Mouse (Mus musculus) lung, embryonic 15.5 days (tissue): ENCODE measurements around the gene Tmem258. TPM values are rescaled to one million over a fixed set of nuclear protein-coding genes. Genes with fewer than 3 reads are reported as not detected.

ENCODE experiments used
- ATAC-seq: fragments of 200-750 bp; cut with Nextera tagmentation; 2 replicates; pipeline ENCODE4 v1.8.0; 2017; ENCODE audit warnings: moderate number of reproducible peaks, borderline replicate concordance; ENCODE audit not compliant: low FRiP score, low TSS enrichment; ENCODE audit errors: extremely low read depth
- H3K27ac ChIP-seq: fragments of 300-500 bp; sonication (generic); 2 replicates; pipeline ENCODE4 v1.5.1; 2015; ENCODE audit warnings: moderate library complexity, mild to moderate bottlenecking, inconsistent platforms
- H3K27me3 ChIP-seq: fragments of 300-500 bp; sonication (generic); 2 replicates; pipeline ENCODE4 v1.6.1; 2015; ENCODE audit warnings: inconsistent platforms
- H3K36me3 ChIP-seq: fragments of 300-500 bp; sonication (generic); 2 replicates; pipeline ENCODE4 v1.6.1; 2015; ENCODE audit warnings: inconsistent platforms
- H3K4me1 ChIP-seq: fragments of 300-500 bp; sonication (generic); 2 replicates; pipeline ENCODE4 v1.6.1; 2015; ENCODE audit warnings: inconsistent platforms
- H3K4me2 ChIP-seq: fragments of 300-500 bp; sonication (generic); 2 replicates; pipeline ENCODE4 v1.6.1; 2015; ENCODE audit warnings: inconsistent platforms, mild to moderate bottlenecking, moderate library complexity
- H3K4me3 ChIP-seq: fragments of 300-500 bp; sonication (generic); 2 replicates; pipeline ENCODE4 v1.5.1; 2015; ENCODE audit warnings: mild to moderate bottlenecking, inconsistent platforms
- H3K9ac ChIP-seq: fragments of 300-500 bp; sonication (generic); 2 replicates; pipeline ENCODE4 v1.6.1; 2015; ENCODE audit warnings: inconsistent platforms
- H3K9me3 ChIP-seq: fragments of 300-500 bp; sonication (generic); 2 replicates; pipeline ENCODE4 v1.6.1; 2016; ENCODE audit warnings: inconsistent platforms
- WGBS: fragments of 180-500 bp; shearing (Covaris S2); methylation state at CpG from one replicate; pipeline ENCODE4 v1.1.7; 2015; 5-methylcytosine and 5-hydroxymethylcytosine counted together
- polyA plus RNA-seq: library from polyadenylated mRNA; unstranded; fragments of >200 nt; fragmentation: Nextera tagmentation; extraction: Ambion mirVana; gene quantifications from 2 replicates; pipeline ENCODE4 v1.2.1, GENCODE M21; 2015

Tmem258 gene
- polyA plus RNA-seq, 1 experiment from 2014 or later: 440 TPM

- 92% methylated on average over 8 of the region's 8 CpGs for WGBS
Observed at GRCm38 (mm10) chr19:10186569-10186968, 17.2 kb upstream of the Tmem258 start.

GRCm38 (mm10) chr19:10188281-10188811 is 15.5 kb upstream of the Tmem258 start:
- H3K36me3 ChIP-seq: peaks cover 79% of the 10 kb centered on the region
- H3K9me3 ChIP-seq: no peaks in the 10 kb centered on the region
- H3K9ac ChIP-seq: no peak overlapping the region
- H3K27me3 ChIP-seq: no peaks in the 10 kb centered on the region
- no peak overlapping the region for H3K4me3 ChIP-seq
- 87% methylated on average over 10 of the region's 10 CpGs for WGBS
- no peak overlapping the region for H3K27ac ChIP-seq
- peaks cover 13% of the 10 kb centered on the region for H3K4me1 ChIP-seq
- H3K4me2 ChIP-seq: no peak overlapping the region
- no peak for ATAC-seq

More at GRCm38 (mm10) chr19:10186569-10186968, 17.2 kb upstream of the Tmem258 start:
- Histone ChIP-seq H3K4me1 (peaks cover 19% of the 10 kb centered on the region), H3K27ac (no peak overlapping the region), H3K27me3 (no peaks in the 10 kb centered on the region), H3K4me2 (no peak overlapping the region), H3K9me3 (no peaks in the 10 kb centered on the region), H3K9ac (no peak overlapping the region), H3K36me3 (peaks cover 62% of the 10 kb centered on the region), H3K4me3 (no peak overlapping the region)
- ATAC-seq: no peak

- no peak overlapping the region for H3K4me2 ChIP-seq
- no peaks in the 10 kb centered on the region for H3K9me3 ChIP-seq
- no peak for ATAC-seq
- no peak overlapping the region for H3K4me3 ChIP-seq
- H3K36me3 ChIP-seq: peaks cover 85% of the 10 kb centered on the region
- no peak overlapping the region for H3K27ac ChIP-seq
- no peak overlapping the region for H3K9ac ChIP-seq
- WGBS: 95% methylated on average over 6 of the region's 6 CpGs
- H3K27me3 ChIP-seq: no peaks in the 10 kb centered on the region
- peaks cover 11% of the 10 kb centered on the region for H3K4me1 ChIP-seq
Observed at GRCm38 (mm10) chr19:10189022-10189421, 14.8 kb upstream of the Tmem258 start.

- no peak for ATAC-seq
- Histone ChIP-seq H3K27me3 (no peaks in the 10 kb centered on the region), H3K27ac (no peak overlapping the region), H3K4me1 (peaks cover 2% of the 10 kb centered on the region; the same call in 1 of the 2 replicates), H3K4me2 (no peak overlapping the region), H3K9ac (no peak overlapping the region), H3K9me3 (no peaks in the 10 kb centered on the region), H3K4me3 (no peak overlapping the region), H3K36me3 (peaks cover 94% of the 10 kb centered on the region)
- WGBS: 91% methylated on average over 8 of the region's 8 CpGs
Observed at GRCm38 (mm10) chr19:10189940-10190339, 13.9 kb upstream of the Tmem258 start.

GRCm38 (mm10) chr19:10190796-10191195 is 13.0 kb upstream of the Tmem258 start:
- Histone ChIP-seq H3K9me3 (no peaks in the 10 kb centered on the region), H3K4me3 (no peak overlapping the region), H3K36me3 (peaks cover 95% of the 10 kb centered on the region), H3K9ac (no peak overlapping the region), H3K27ac (no peak overlapping the region), H3K4me2 (no peak overlapping the region), H3K27me3 (no peaks in the 10 kb centered on the region), H3K4me1 (no peaks in the 10 kb centered on the region)
- WGBS: 28% methylated on average over 2 of the region's 2 CpGs
- no peak; the same call in 1 of the 2 replicates for ATAC-seq

- H3K27me3 ChIP-seq: no peaks in the 10 kb centered on the region
- no peaks in the 10 kb centered on the region for H3K4me1 ChIP-seq
- H3K36me3 ChIP-seq: peaks cover 95% of the 10 kb centered on the region
- WGBS: 54% methylated on average over 7 of the region's 7 CpGs
- H3K4me2 ChIP-seq: no peak overlapping the region
- H3K9ac ChIP-seq: no peak overlapping the region
- no peaks in the 10 kb centered on the region for H3K9me3 ChIP-seq
- no peak for ATAC-seq
- no peak overlapping the region for H3K4me3 ChIP-seq
- no peak overlapping the region for H3K27ac ChIP-seq
Observed at GRCm38 (mm10) chr19:10191326-10191725, 12.5 kb upstream of the Tmem258 start.

- H3K36me3 ChIP-seq: peaks cover 79% of the 10 kb centered on the region
- no peaks in the 10 kb centered on the region for H3K27me3 ChIP-seq
- no peak overlapping the region for H3K4me2 ChIP-seq
- H3K9me3 ChIP-seq: no peaks in the 10 kb centered on the region
- H3K9ac ChIP-seq: no peak overlapping the region
- H3K4me3 ChIP-seq: no peak overlapping the region
- H3K4me1 ChIP-seq: no peaks in the 10 kb centered on the region
- no peak for ATAC-seq
- 80% methylated on average over 11 of the region's 11 CpGs for WGBS
- H3K27ac ChIP-seq: no peak overlapping the region
Observed at GRCm38 (mm10) chr19:10194337-10194736, 9.5 kb upstream of the Tmem258 start.

- Histone ChIP-seq H3K36me3 (peaks cover 79% of the 10 kb centered on the region), H3K4me1 (no peaks in the 10 kb centered on the region), H3K9ac (no peak overlapping the region), H3K27me3 (no peaks in the 10 kb centered on the region), H3K4me3 (no peak overlapping the region), H3K27ac (no peak overlapping the region), H3K4me2 (no peak overlapping the region), H3K9me3 (no peaks in the 10 kb centered on the region)
- WGBS: 73% methylated on average over 5 of the region's 5 CpGs
- ATAC-seq: no peak
Observed at GRCm38 (mm10) chr19:10195252-10195651, 8.6 kb upstream of the Tmem258 start.

- 83% methylated on average over 4 of the region's 4 CpGs for WGBS
- Histone ChIP-seq H3K27me3 (no peaks in the 10 kb centered on the region), H3K9me3 (no peaks in the 10 kb centered on the region), H3K27ac (no peak overlapping the region), H3K9ac (no peak overlapping the region), H3K36me3 (peaks cover 77% of the 10 kb centered on the region), H3K4me2 (no peak overlapping the region), H3K4me1 (no peaks in the 10 kb centered on the region), H3K4me3 (no peak overlapping the region)
- no peak for ATAC-seq
Observed at GRCm38 (mm10) chr19:10197130-10197529, 6.7 kb upstream of the Tmem258 start.

GRCm38 (mm10) chr19:10198286-10198685 is 5.5 kb upstream of the Tmem258 start:
- no peaks in the 10 kb centered on the region for H3K27me3 ChIP-seq
- peaks cover 8% of the 10 kb centered on the region for H3K4me1 ChIP-seq
- H3K4me2 ChIP-seq: no peak overlapping the region
- no peak overlapping the region for H3K4me3 ChIP-seq
- 75% methylated on average over 2 of the region's 2 CpGs for WGBS
- H3K27ac ChIP-seq: no peak overlapping the region
- ATAC-seq: no peak
- peaks cover 66% of the 10 kb centered on the region for H3K36me3 ChIP-seq
- H3K9me3 ChIP-seq: no peaks in the 10 kb centered on the region
- no peak overlapping the region for H3K9ac ChIP-seq

- Histone ChIP-seq H3K27ac (no peak overlapping the region), H3K4me2 (no peak overlapping the region), H3K9ac (no peak overlapping the region), H3K4me1 (peaks cover 8% of the 10 kb centered on the region), H3K36me3 (peaks cover 62% of the 10 kb centered on the region), H3K27me3 (no peaks in the 10 kb centered on the region), H3K4me3 (no peak overlapping the region), H3K9me3 (no peaks in the 10 kb centered on the region)
- whole genome bisulfite sequencing: 25% methylated on average over 3 of the region's 3 CpGs
- ATAC-seq: no peak
Observed at GRCm38 (mm10) chr19:10198723-10199122, 5.1 kb upstream of the Tmem258 start.

GRCm38 (mm10) chr19:10203146-10203847 is 517 bp upstream of the Tmem258 start:
- no peaks in the 10 kb centered on the region for H3K9me3 ChIP-seq
- peak overlapping the region; percentile 79 for H3K4me3 ChIP-seq
- peak overlapping the region; percentile 79 for H3K4me2 ChIP-seq
- WGBS: 2% methylated on average over 23 of the region's 23 CpGs
- H3K36me3 ChIP-seq: peaks cover 46% of the 10 kb centered on the region
- no peak; the same call in 1 of the 2 replicates for ATAC-seq
- H3K27ac ChIP-seq: peak overlapping the region; percentile 77
- no peaks in the 10 kb centered on the region for H3K27me3 ChIP-seq
- peak overlapping the region; percentile 86 for H3K9ac ChIP-seq
- H3K4me1 ChIP-seq: peaks cover 17% of the 10 kb centered on the region
